Mouse (Mus musculus) MEL-GATA-1-ER (cell line): ENCODE results near the gene A230050P20Rik.
A peak's percentile ranks its signal among the peaks of the same experiment; 100 is the strongest.

Experiments used
- DNase-seq: peaks from one replicate; pipeline ENCODE4 v3.0.0-alpha.2; 2012; ENCODE audit warnings: low read depth; ENCODE audit errors: extremely low read depth

The A230050P20Rik gene

DNA sequence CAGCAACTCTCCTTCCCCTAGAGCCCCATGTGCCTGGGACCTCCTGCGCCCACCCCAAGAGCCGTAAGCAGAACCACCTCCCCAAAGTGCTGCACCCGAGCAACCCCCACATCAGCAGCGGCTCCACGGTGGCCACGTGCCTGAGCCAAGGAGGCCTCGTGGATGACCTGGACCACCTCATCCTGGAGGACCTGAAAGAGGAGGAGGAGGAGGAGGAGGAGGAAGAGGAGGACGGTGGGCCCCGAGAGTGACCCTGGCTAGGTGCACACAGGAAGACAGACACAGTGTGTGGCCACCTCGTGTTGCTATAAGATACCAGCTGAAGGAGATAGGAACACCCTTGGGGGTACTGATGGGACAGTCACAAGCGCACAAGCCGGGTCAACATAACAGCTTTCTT is 5.1 kb downstream of the A230050P20Rik start:
- no peak for DNase-seq

- DNase-seq: no peak
These were observed 6.8 kb downstream of the A230050P20Rik start for GRCm38 (mm10) chr9:20875021-20875790.

GRCm38 (mm10) chr9:20876318-20877117 is 8.1 kb downstream of the A230050P20Rik start:
- no peak for DNase-seq

GRCm38 (mm10) chr9:20877118-20878040 is 8.9 kb downstream of the A230050P20Rik start:
- DNase-seq: no peak

GRCm38 (mm10) chr9:20878041-20878709 is 9.7 kb downstream of the A230050P20Rik start:
- DNase-seq: peak; percentile 97

- no peak for DNase-seq
These were observed 10.2 kb downstream of the A230050P20Rik start for GRCm38 (mm10) chr9:20878710-20879065.

DNA sequence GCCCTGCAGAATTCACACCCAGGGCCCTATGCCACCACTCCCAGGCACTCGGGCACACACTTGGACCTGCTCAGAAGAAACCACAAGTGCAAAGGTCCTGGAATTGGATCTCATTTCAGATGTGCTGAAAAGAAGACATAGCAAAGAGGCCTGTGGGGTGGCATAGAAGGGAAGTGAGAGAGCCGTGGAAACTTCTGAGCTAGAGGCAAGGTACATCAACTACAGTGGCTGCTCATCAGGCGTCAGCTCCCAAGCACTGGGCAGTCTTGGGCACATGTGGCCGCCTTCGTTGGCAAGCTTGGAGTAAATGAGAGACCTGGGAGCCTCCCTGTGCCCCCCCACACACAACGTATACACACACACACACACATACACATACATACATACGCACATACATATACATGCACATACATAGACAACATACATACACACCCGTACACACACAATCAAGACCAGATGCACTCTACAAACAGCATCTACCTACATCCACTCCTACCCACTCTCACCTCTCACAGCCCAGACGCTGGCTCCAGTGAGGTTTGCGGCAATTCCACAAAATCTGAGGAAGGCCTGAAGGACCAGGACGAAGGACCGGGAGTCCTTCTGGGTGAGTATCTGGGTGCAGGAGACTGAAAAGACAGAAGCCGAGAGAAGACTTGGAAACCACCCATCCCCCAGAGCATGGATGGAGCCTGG is 10.8 kb downstream of the A230050P20Rik start, which contains the start of gene Angptl6:
Gene Angptl6 (minus strand): TSS at position 631 of the 696 bp plus-strand sequence.
- DNase-seq: no peak

DNA sequence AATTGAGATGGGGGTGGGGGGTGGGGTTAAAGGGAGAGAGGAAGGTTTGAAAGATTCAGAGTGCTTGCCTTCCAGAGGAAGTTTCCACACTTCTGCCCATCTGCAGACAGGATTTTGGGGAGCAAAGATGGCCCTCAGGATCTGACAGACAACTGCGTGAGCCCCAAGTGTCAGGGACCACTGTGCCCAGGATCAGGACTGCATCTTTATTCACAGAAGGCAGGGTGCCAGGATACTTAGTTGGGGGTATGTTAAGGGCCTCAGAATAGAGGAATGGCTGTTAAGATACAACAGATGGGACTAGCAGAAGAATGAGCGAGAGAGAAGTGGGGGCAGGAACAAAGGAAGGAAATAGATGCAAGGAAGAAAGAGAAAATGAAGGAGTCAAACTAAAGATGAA is 18.1 kb downstream of the A230050P20Rik start:
- DNase-seq: no peak

GRCm38 (mm10) chr9:20887191-20887590 is 18.7 kb downstream of the A230050P20Rik start:
- DNase-seq: no peak

GRCm38 (mm10) chr9:20887704-20888385 is 19.4 kb downstream of the A230050P20Rik start, which contains the start of gene Ppan:
Ppan (plus strand) TSS chr9:20888175.
- peak; percentile 97 for DNase-seq

DNA sequence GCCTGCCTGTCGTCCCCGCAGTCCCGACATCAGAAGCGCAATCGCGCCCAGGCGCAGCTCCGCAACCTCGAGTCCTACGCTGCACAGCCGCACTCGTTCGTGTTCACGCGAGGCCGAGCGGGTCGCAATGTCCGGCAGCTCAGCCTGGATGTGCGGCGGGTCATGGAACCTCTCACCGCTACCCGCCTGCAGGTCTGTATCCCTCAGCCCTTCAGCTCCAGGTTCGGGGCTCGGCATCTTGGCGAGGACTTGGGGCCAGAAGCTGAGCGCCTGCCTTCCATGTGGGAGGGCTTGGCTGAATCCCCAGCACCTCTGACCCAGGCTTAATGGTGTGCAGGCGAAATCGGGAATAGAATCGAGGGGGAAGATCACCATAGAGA is 19.9 kb downstream of the A230050P20Rik start:
- no peak for DNase-seq

DNA sequence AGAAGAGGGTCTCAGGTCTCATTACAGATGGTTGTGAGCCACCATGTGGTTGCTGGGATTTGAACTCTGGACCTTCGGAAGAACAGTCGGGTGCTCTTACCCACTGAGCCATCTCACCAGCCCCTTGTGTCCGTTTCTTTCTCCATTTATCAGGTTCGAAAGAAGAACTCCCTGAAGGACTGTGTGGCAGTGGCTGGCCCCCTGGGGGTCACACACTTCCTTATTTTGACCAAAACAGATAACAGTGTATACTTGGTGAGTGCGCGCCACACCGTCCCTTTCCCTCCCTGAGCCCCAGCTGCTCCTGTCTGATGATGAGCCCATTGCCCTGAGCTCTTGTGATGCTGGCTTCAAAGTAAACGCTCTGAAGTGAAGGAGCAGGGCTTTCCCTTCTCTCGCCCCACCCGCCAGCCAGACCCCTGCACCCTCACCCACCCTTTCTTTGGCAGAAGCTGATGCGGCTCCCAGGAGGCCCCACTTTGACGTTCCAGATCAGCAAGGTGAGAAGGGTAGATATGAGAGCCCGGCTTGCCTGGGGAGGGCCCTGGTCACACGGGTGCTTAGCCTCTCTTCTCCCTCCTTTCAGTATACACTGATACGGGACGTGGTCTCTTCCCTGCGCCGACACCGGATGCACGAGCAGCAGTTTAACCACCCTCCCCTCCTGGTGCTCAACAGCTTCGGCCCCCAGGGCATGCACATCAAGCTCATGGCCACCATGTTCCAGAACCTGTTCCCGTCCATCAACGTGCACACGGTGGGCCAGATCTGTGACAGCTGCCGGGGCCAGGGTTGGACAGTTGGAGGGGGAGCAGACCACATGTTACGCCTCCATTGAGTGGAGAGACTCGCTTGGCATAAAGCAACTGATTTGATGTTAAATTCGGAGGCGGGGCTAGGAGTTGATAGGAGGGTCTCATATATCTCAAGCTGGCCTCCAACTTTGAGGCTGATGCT is 21.0 kb downstream of the A230050P20Rik start:
- peak; percentile 85 for DNase-seq

DNA sequence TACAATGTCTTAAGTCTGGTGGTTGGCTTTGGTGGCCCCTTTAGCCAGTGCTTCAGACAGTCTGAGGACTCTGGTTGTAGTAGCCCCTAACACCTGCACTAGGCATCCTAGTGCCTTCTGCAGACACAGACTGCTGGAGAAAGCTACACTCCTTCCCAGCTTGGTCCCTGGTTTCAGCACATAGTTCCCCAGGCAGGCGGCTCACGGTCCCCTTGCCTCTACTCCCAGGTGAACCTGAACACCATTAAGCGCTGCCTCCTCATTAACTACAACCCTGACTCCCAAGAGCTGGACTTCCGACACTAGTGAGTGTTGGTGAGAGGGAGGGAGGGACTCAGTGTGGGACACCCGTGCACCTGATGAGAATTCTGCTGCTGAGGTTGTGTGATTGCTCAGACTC is 22.0 kb downstream of the A230050P20Rik start:
- DNase-seq: no peak

DNA sequence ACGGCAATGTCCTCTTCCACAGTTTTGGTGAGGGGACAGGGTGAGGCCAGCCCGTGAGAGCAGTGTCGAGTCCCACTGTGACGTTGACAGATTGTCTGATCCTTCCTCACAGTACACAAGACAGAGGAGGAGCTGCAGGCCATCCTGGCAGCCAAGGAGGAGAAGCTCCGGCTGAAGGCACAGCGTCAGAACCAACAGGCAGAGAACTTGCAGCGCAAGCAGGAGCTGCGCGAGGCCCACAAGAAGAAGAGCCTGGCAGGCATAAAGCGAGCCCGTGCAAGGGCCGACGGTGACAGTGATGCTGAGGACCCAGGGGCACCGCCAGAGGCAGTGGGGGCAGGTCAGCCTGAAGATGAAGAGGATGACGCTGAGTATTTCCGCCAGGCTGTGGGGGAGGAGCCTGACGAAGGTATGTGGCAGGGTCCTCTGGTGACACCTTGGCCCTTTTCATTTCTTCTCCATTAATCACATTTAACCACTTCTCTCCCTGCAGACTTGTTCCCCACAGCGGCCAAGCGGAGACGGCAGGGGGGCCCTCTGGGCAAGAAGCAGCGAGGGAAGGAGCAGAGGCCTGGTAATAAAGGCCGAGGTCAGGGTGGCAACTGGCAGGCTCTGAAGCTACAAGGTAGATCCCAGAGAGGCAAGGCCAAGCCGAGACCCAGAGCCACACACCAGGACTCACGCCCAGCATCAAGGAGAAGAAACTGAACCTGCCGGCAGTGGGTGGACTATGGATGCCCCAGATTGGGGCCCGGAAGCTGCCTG is 23.1 kb downstream of the A230050P20Rik start:
- DNase-seq: no peak

DNA sequence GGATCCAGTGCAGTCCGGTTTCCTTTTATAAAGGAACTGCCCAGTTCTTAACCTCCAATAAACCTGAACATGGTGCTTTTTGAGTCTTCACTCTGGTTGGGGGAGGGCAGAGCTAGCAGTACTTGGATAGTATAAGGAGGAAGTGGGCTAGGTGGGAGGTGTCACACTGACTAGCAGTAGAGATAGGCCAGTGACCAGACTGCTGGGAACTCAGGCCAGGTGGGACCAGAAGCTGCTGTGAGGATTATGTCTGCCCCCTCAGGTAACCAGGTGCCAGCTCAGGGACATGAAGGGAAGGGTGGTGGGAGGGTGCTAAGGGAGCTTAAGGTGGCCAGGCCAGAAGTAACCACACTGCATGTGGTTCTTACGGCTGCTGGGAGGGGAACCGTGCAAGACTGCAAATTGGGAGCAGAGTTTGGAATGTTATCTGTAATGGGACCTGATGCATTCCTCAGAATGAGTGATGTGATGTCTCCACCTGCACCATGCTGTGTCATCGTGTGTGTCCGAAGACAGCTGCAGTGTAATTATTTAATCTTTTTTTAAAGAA is 23.7 kb downstream of the A230050P20Rik start:
- peak; percentile 91 for DNase-seq

- no peak for DNase-seq
These were observed 24.6 kb downstream of the A230050P20Rik start for GRCm38 (mm10) chr9:20893069-20893468.

DNA sequence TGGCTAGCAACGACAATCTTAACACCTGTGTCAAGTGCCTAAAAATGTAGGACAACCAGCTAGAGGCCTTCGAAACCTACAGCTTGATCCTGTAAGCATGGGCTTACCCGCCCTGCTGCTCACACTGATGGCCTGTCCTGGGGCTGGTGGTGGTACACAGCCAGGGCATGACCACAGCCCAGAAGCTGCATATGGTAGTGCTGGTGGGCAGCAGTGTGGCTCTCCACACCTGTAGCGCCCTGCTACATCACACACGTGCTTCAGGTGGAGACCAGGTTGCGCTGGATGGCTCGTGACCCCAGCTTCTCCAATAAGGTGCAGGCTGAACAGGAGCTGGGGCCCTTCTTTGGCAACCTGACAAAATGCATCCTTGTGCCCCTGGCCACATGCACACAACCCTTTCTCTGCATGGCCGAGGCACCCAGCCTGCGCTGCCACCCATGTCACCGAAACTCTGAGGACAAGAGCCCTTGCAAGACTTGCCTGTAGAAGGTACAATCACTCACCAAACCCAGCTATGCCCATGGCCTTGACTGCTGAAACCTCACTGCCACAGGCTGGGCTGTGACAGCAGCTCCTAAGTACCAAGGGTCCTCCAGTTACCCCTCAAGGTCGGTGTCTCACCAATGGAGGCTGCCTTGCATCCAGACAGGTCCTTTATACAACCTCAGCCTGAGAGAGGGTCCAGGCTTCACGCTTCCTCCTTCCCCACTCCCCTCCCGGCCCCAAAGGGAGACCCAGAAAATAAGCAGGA is 25.3 kb downstream of the A230050P20Rik start:
- no peak for DNase-seq
